Mouse (Mus musculus) kidney, postnatal 25 days (tissue): ENCODE data around the gene Ms4a10.

Source experiments
- DNase-seq, 2 experiments: peaks; one replicate each; pipeline ENCODE4 v3.0.0; 2021; ENCODE audit warnings: mixed read lengths in 2 of 2

Ms4a10 gene

GRCm38 (mm10) chr19:10959085-10959977 lies 15.1 kb downstream of the Ms4a10 start:
- DNase-seq, result peak; percentile 41 to 69

- DNase-seq, result peak; percentile 31 to 52
Observed at GRCm38 (mm10) chr19:10952021-10952939, 22.2 kb downstream of the Ms4a10 start.

- DNase-seq, result no peak
Observed at GRCm38 (mm10) chr19:10949558-10949957, 24.9 kb downstream of the Ms4a10 start.

- DNase-seq, result peak; percentile 98 to 99
Observed at GRCm38 (mm10) chr19:10949112-10949511, 25.4 kb downstream of the Ms4a10 start, which contains the start of gene Ccdc86. Gene Ccdc86 (minus strand): TSS chr19:10949266.

GRCm38 (mm10) chr19:10948416-10948815 lies 26.1 kb downstream of the Ms4a10 start:
- no peak for DNase-seq

GRCm38 (mm10) chr19:10947219-10947618 lies 27.3 kb downstream of the Ms4a10 start:
- no peak for DNase-seq

- DNase-seq, result no peak
Observed at GRCm38 (mm10) chr19:10946506-10946905, 28.0 kb downstream of the Ms4a10 start.

GRCm38 (mm10) chr19:10943955-10944354 lies 30.5 kb downstream of the Ms4a10 start:
- DNase-seq, result no peak

GRCm38 (mm10) chr19:10940801-10941457 lies 33.5 kb downstream of the Ms4a10 start:
- DNase-seq, result peak in 1 of 2 experiments; percentile 42

- peak; percentile 79 to 81 for DNase-seq
Observed at GRCm38 (mm10) chr19:10940097-10940800, 34.2 kb downstream of the Ms4a10 start.

GRCm38 (mm10) chr19:10938771-10939170 lies 35.7 kb downstream of the Ms4a10 start:
- no peak for DNase-seq

GRCm38 (mm10) chr19:10937110-10937563 lies 37.3 kb downstream of the Ms4a10 start, which contains the start of gene Ptgdr2:
Gene Ptgdr2 (plus strand): TSS chr19:10937160.
- DNase-seq, result no peak

GRCm38 (mm10) chr19:10936077-10936476 lies 38.4 kb downstream of the Ms4a10 start:
- DNase-seq, result no peak

- no peak for DNase-seq
Observed at GRCm38 (mm10) chr19:10935029-10935428, 39.4 kb downstream of the Ms4a10 start.

- no peak for DNase-seq
Observed at GRCm38 (mm10) chr19:10930641-10931040, 43.8 kb downstream of the Ms4a10 start.

GRCm38 (mm10) chr19:10926666-10927065 lies 47.8 kb downstream of the Ms4a10 start:
- peak in 1 of 2 experiments; percentile 14 for DNase-seq

GRCm38 (mm10) chr19:10926123-10926621 lies 48.3 kb downstream of the Ms4a10 start:
- DNase-seq, result peak; percentile 47 to 58

GRCm38 (mm10) chr19:10924220-10924619 lies 50.2 kb downstream of the Ms4a10 start:
- DNase-seq, result no peak

- DNase-seq, result no peak
Observed at GRCm38 (mm10) chr19:10921058-10921457, 53.4 kb downstream of the Ms4a10 start.

GRCm38 (mm10) chr19:10920532-10920931 lies 53.9 kb downstream of the Ms4a10 start, which contains the start of gene Zp1:
Gene Zp1 (minus strand): TSS chr19:10920632.
- DNase-seq, result no peak

GRCm38 (mm10) chr19:10918321-10918991 lies 56.0 kb downstream of the Ms4a10 start:
- DNase-seq, result no peak
